Mouse (Mus musculus): ENCODE results near the gene Tstd1.

The Tstd1 gene

GRCm38 (mm10) chr1:171419291-171419882, 715 bp downstream of the Tstd1 start:
- no peak for DNase-seq (ENCODE audit: low spot score in 2 of 2)

GRCm38 (mm10) chr1:171419905-171420304, 1.2 kb downstream of the Tstd1 start:
- no peak for DNase-seq (ENCODE audit: low spot score in 2 of 2)

GRCm38 (mm10) chr1:171422504-171423095, 3.9 kb downstream of the Tstd1 start:
- DNase-seq (ENCODE audit: low spot score in 2 of 2), result no peak

GRCm38 (mm10) chr1:171424638-171425037, 6.0 kb downstream of the Tstd1 start:
- DNase-seq (ENCODE audit: low spot score in 2 of 2), result no peak

GRCm38 (mm10) chr1:171425126-171425525, 6.5 kb downstream of the Tstd1 start:
- DNase-seq (ENCODE audit: low spot score in 2 of 2), result no peak

GRCm38 (mm10) chr1:171432158-171432557, 13.5 kb downstream of the Tstd1 start:
- DNase-seq (ENCODE audit: low spot score in 2 of 2), result no peak

GRCm38 (mm10) chr1:171435288-171435814, 16.7 kb downstream of the Tstd1 start:
- DNase-seq (ENCODE audit: low spot score in 2 of 2), result no peak

- DNase-seq (ENCODE audit: low spot score in 2 of 2), result no peak
Observed at GRCm38 (mm10) chr1:171435974-171436373, 17.3 kb downstream of the Tstd1 start.

GRCm38 (mm10) chr1:171437264-171438013, 18.8 kb downstream of the Tstd1 start, which contains the start of gene F11r:
Gene F11r (plus strand): TSS chr1:171437535.
- DNase-seq (ENCODE audit: low spot score in 2 of 2), result no peak

GRCm38 (mm10) chr1:171438014-171438670, 19.5 kb downstream of the Tstd1 start:
- no peak for DNase-seq (ENCODE audit: low spot score in 2 of 2)

GRCm38 (mm10) chr1:171439072-171439471, 20.4 kb downstream of the Tstd1 start:
- DNase-seq (ENCODE audit: low spot score in 2 of 2), result no peak

GRCm38 (mm10) chr1:171440025-171440725, 21.5 kb downstream of the Tstd1 start:
- no peak for DNase-seq (ENCODE audit: low spot score in 2 of 2)

GRCm38 (mm10) chr1:171441466-171442412, 23.1 kb downstream of the Tstd1 start:
- no peak for DNase-seq (ENCODE audit: low spot score in 2 of 2)

GRCm38 (mm10) chr1:171442413-171442760, 23.7 kb downstream of the Tstd1 start:
- DNase-seq (ENCODE audit: low spot score in 2 of 2), result no peak

GRCm38 (mm10) chr1:171445050-171445449, 26.4 kb downstream of the Tstd1 start:
- DNase-seq (ENCODE audit: low spot score in 2 of 2), result no peak

- DNase-seq (ENCODE audit: low spot score in 2 of 2), result no peak
Observed at GRCm38 (mm10) chr1:171446854-171447253, 28.2 kb downstream of the Tstd1 start.

GRCm38 (mm10) chr1:171447692-171448091, 29.0 kb downstream of the Tstd1 start:
- no peak for DNase-seq (ENCODE audit: low spot score in 2 of 2)

- DNase-seq (ENCODE audit: low spot score in 2 of 2), result no peak
Observed at GRCm38 (mm10) chr1:171450062-171450461, 31.4 kb downstream of the Tstd1 start.

GRCm38 (mm10) chr1:171451001-171451400, 32.3 kb downstream of the Tstd1 start:
- DNase-seq (ENCODE audit: low spot score in 2 of 2), result no peak

GRCm38 (mm10) chr1:171452522-171452921, 33.9 kb downstream of the Tstd1 start:
- DNase-seq (ENCODE audit: low spot score in 2 of 2), result no peak

Measured in frontal cortex, postnatal 25 days (tissue).